Mouse (Mus musculus): ENCODE results near the gene Kcnt2.

DNA sequence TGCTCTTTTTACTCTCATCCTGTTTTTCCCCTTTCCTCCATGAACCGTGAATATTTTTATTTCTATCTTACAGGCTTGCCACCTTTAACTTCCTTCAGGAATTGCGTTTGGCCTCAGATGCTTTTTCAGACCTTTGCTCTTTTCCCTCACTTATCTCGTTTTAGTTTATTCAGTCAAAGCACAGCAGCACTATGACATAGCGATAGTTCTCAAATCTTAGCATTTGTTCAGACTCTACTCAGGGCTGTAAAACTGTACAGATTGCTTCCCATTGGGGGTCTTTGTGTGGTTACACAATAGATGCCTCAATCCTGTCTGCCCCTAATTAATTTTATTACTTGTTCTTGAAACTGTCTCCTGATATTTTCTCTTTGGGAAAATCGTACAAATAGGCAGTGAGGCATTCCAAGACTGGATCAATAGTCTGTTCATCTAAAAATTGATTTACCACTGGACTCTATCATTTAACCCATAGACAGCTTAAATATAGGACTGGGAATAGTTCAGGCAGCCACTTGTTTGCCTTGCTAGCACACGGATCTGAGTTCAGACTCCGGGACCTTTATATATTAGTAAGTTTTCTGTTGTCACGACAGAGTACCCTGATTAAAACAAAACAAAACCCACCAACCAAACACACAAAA is 20.8 kb downstream of the Kcnt2 start:
- TF ChIP-seq POLR2A (IDR thresholded peaks at IDR 0.05; ENCODE audit: insufficient read depth, low read depth, low read length) (no peak), CTCF (IDR thresholded peaks at IDR 0.05) (no peak)
